Mouse (Mus musculus): ENCODE measurements around the gene Ubqln4.

GRCm38 (mm10) chr3:88585769-88586168 is 32.2 kb downstream of the Ubqln4 start:
- TF ChIP-seq CTCF (IDR thresholded peaks at IDR 0.05; ENCODE audit: control insufficient read depth, insufficient read depth, insufficient read length) (no peak), MYOD1 (IDR thresholded peaks at IDR 0.05; ENCODE audit: control insufficient read depth, insufficient read length, low read depth) (no peak), MYOG (IDR thresholded peaks at IDR 0.05; ENCODE audit: control insufficient read depth, extremely low read depth, insufficient read length) (no peak), FOSL1 (IDR thresholded peaks at IDR 0.05; ENCODE audit: insufficient read depth, low read length, poor library complexity, severe bottlenecking) (no peak)

Data from C2C12 (cell line).